Mouse (Mus musculus) embryo, embryonic 11 days (tissue): Measurements from ENCODE around the gene Bag3.

Source experiments
- DNase-seq: peaks from one replicate; pipeline ENCODE4 v3.0.0-alpha.2; 2015

Bag3 gene

GRCm38 (mm10) chr7:128523349-128523961 is at the start of gene Bag3:
Bag3 (plus strand) TSS chr7:128523616.
- DNase-seq = peak; percentile 96

- peak; percentile 80 for DNase-seq
These were observed 49.1 kb upstream of the Bag3 start for GRCm38 (mm10) chr7:128474322-128474721.

GRCm38 (mm10) chr7:128488986-128489385 is 34.4 kb upstream of the Bag3 start:
- no peak for DNase-seq

GRCm38 (mm10) chr7:128494546-128494945 is 28.9 kb upstream of the Bag3 start:
- no peak for DNase-seq

- no peak for DNase-seq
These were observed 23.6 kb upstream of the Bag3 start for GRCm38 (mm10) chr7:128499801-128500200.

GRCm38 (mm10) chr7:128504091-128504490 is 19.3 kb upstream of the Bag3 start:
- DNase-seq = no peak

GRCm38 (mm10) chr7:128511936-128512335 is 11.5 kb upstream of the Bag3 start:
- DNase-seq = no peak

- peak; percentile 42 for DNase-seq
These were observed 9.9 kb upstream of the Bag3 start for GRCm38 (mm10) chr7:128513512-128513911.

- no peak for DNase-seq
These were observed 9.1 kb upstream of the Bag3 start for GRCm38 (mm10) chr7:128514341-128514740.

GRCm38 (mm10) chr7:128516346-128516745 is 7.1 kb upstream of the Bag3 start:
- DNase-seq = no peak

- peak; percentile 47 for DNase-seq
These were observed 3.9 kb upstream of the Bag3 start for GRCm38 (mm10) chr7:128519316-128520050.

- DNase-seq = peak; percentile 73
These were observed 656 bp downstream of the Bag3 start for GRCm38 (mm10) chr7:128523962-128524581.

GRCm38 (mm10) chr7:128524641-128525040 is 1.2 kb downstream of the Bag3 start:
- DNase-seq = no peak

- no peak for DNase-seq
These were observed 3.2 kb downstream of the Bag3 start for GRCm38 (mm10) chr7:128526611-128527010.

- no peak for DNase-seq
These were observed 5.2 kb downstream of the Bag3 start for GRCm38 (mm10) chr7:128528596-128528995.

- peak; percentile 22 for DNase-seq
These were observed 5.7 kb downstream of the Bag3 start for GRCm38 (mm10) chr7:128529126-128529525.

- DNase-seq = peak; percentile 61
These were observed 6.2 kb downstream of the Bag3 start for GRCm38 (mm10) chr7:128529574-128530051.

- peak; percentile 53 for DNase-seq
These were observed 7.6 kb downstream of the Bag3 start for GRCm38 (mm10) chr7:128531031-128531430.

GRCm38 (mm10) chr7:128531929-128532328 is 8.5 kb downstream of the Bag3 start:
- DNase-seq = no peak

GRCm38 (mm10) chr7:128532441-128533166 is 9.2 kb downstream of the Bag3 start:
- DNase-seq = no peak

GRCm38 (mm10) chr7:128534984-128535491 is 11.6 kb downstream of the Bag3 start:
- DNase-seq = peak; percentile 64

GRCm38 (mm10) chr7:128536074-128536473 is 12.7 kb downstream of the Bag3 start:
- no peak for DNase-seq

- DNase-seq = no peak
These were observed 14.3 kb downstream of the Bag3 start for GRCm38 (mm10) chr7:128537676-128538075.
